Mouse (Mus musculus): Measurements from ENCODE around the gene Mthfd1l.

GRCm38 (mm10) chr10:4130034-4130607 is 157.2 kb downstream of the Mthfd1l start:
- TF ChIP-seq POLR2A (IDR thresholded peaks at IDR 0.05; ENCODE audit: control insufficient read depth, low read depth, low read length), result no peak
- TF ChIP-seq CTCF (IDR thresholded peaks at IDR 0.05; ENCODE audit: control insufficient read depth, insufficient read depth, insufficient replicate concordance, low read depth, low read length), result no peak
